Mouse (Mus musculus) ES-Bruce4 (cell line): ENCODE data around the gene Zfp738.
"Not testable (repeated sequence)": the region's sequence is repeated elsewhere in the genome, so short reads cannot be mapped to it uniquely, and the experiment has no call there.

Source experiments
- CTCF ChIP-seq: IDR thresholded peaks from one replicate; pipeline ENCODE4 v1.8.1; 2011; ENCODE audit warnings: low read depth, low read length
- POLR2A ChIP-seq: IDR thresholded peaks from one replicate; pipeline ENCODE4 v1.8.1; 2011; ENCODE audit warnings: low read length; ENCODE audit not compliant: insufficient read depth

GRCm38 (mm10) chr13:67725331-67725730, 38.5 kb upstream of the Zfp738 start:
- TF ChIP-seq CTCF, POLR2A: not testable (repeated sequence)
